Mouse (Mus musculus): ENCODE results near the gene Slc9a5. TPM values are rescaled to one million over a fixed set of nuclear protein-coding genes. Genes with fewer than 3 reads are reported as not detected.
A peak's percentile ranks its signal among the peaks of the same experiment; 100 is the strongest.

Slc9a5 gene
- polyA plus RNA-seq, 1 experiment, result 3.0 TPM

GRCm38 (mm10) chr8:105313622-105314402 is 34.8 kb upstream of the Slc9a5 start:
- H3K36me3 ChIP-seq (ENCODE audit: control insufficient read depth, insufficient read depth, low read length), result peaks cover 19% of the 10 kb centered on the region
- no peak overlapping the region for H3K4me3 ChIP-seq (ENCODE audit: extremely low read depth, insufficient read depth, insufficient read length)
- H3K4me1 ChIP-seq (ENCODE audit: control insufficient read depth, insufficient read depth, insufficient read length), result no peaks in the 10 kb centered on the region
- no peak overlapping the region for H3K27ac ChIP-seq (ENCODE audit: insufficient read depth, low read length)
- no peak for DNase-seq (ENCODE audit: low read depth in 1 of 2, low spot score in 2 of 2)
- TF ChIP-seq POLR2A (IDR thresholded peaks at IDR 0.05; ENCODE audit: low read depth, low read length) (no peak), CTCF (IDR thresholded peaks at IDR 0.05; ENCODE audit: extremely low read depth, insufficient read depth, insufficient read length, insufficient replicate concordance) (no peak)
- no peaks in the 10 kb centered on the region for H3K27me3 ChIP-seq (ENCODE audit: control insufficient read depth, insufficient read depth, low read length)
- 94% methylated on average over 9 of the region's 9 CpGs for WGBS

DNA sequence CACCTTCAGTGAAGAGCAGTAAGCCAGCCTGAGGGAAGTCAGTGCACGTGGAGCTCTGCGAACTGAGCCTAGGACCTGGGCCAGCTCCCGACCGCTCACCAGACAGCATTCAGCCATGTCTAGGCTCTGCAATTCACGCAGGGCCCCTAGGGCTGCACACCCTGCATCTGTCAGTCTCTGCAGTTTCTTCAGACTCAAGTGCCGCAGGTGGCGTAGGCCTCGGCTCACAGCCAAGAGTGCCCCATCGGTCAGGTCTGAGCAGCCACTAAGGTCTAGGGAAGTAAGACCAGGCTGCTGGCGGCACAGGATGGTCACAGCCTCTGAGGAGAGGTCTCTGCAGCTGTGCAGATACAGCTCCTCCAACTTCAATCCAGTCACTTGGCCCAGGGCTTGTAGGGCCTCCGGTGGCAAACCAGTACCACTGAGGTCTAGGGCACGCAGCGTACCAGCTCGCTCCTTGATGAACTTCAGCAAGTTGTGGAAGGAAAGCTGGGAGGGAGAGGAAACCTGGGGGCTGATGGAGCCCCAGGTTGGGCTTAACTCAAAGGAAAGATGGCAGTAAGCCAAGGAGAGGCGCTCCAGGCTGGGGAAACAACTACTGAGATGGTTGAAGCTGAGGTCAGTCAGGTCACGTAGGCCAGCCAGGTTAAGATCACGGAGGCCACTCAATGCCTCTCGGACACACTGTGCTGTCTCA is 33.4 kb upstream of the Slc9a5 start:
- no peak overlapping the region for H3K4me3 ChIP-seq (ENCODE audit: extremely low read depth, insufficient read depth, insufficient read length)
- DNase-seq (ENCODE audit: low read depth in 1 of 2, low spot score in 2 of 2), result no peak
- no peak overlapping the region for H3K27ac ChIP-seq (ENCODE audit: insufficient read depth, low read length)
- no peaks in the 10 kb centered on the region for H3K27me3 ChIP-seq (ENCODE audit: control insufficient read depth, insufficient read depth, low read length)
- 94% methylated on average over 18 of the region's 18 CpGs for WGBS
- no peaks in the 10 kb centered on the region for H3K4me1 ChIP-seq (ENCODE audit: control insufficient read depth, insufficient read depth, insufficient read length)
- H3K36me3 ChIP-seq (ENCODE audit: control insufficient read depth, insufficient read depth, low read length), result peaks cover 19% of the 10 kb centered on the region
- TF ChIP-seq CTCF (IDR thresholded peaks at IDR 0.05; ENCODE audit: extremely low read depth, insufficient read depth, insufficient read length, insufficient replicate concordance) (no peak), POLR2A (IDR thresholded peaks at IDR 0.05; ENCODE audit: low read depth, low read length) (no peak)

- no peak for TF ChIP-seq POLR2A (IDR thresholded peaks at IDR 0.05; ENCODE audit: low read depth, low read length)
- TF ChIP-seq CTCF (IDR thresholded peaks at IDR 0.05; ENCODE audit: extremely low read depth, insufficient read depth, insufficient read length, insufficient replicate concordance), result no peak
- H3K36me3 ChIP-seq (ENCODE audit: control insufficient read depth, insufficient read depth, low read length), result peaks cover 15% of the 10 kb centered on the region
- no peak overlapping the region for H3K27ac ChIP-seq (ENCODE audit: insufficient read depth, low read length)
- H3K4me3 ChIP-seq (ENCODE audit: extremely low read depth, insufficient read depth, insufficient read length), result no peak overlapping the region
- 91% methylated on average over 4 of the region's 4 CpGs for WGBS
- H3K4me1 ChIP-seq (ENCODE audit: control insufficient read depth, insufficient read depth, insufficient read length), result no peaks in the 10 kb centered on the region
- no peaks in the 10 kb centered on the region for H3K27me3 ChIP-seq (ENCODE audit: control insufficient read depth, insufficient read depth, low read length)
- DNase-seq (ENCODE audit: low read depth in 1 of 2, low spot score in 2 of 2), result no peak
Observed at GRCm38 (mm10) chr8:105317941-105318340, 30.7 kb upstream of the Slc9a5 start.

GRCm38 (mm10) chr8:105318662-105319190 is 29.9 kb upstream of the Slc9a5 start:
- H3K4me1 ChIP-seq (ENCODE audit: control insufficient read depth, insufficient read depth, insufficient read length), result no peaks in the 10 kb centered on the region
- no peaks in the 10 kb centered on the region for H3K27me3 ChIP-seq (ENCODE audit: control insufficient read depth, insufficient read depth, low read length)
- H3K4me3 ChIP-seq (ENCODE audit: extremely low read depth, insufficient read depth, insufficient read length), result no peak overlapping the region
- H3K36me3 ChIP-seq (ENCODE audit: control insufficient read depth, insufficient read depth, low read length), result peaks cover 11% of the 10 kb centered on the region
- WGBS, result 93% methylated on average over 11 of the region's 11 CpGs
- TF ChIP-seq POLR2A (IDR thresholded peaks at IDR 0.05; ENCODE audit: low read depth, low read length) (no peak), CTCF (IDR thresholded peaks at IDR 0.05; ENCODE audit: extremely low read depth, insufficient read depth, insufficient read length, insufficient replicate concordance) (no peak)
- no peak overlapping the region for H3K27ac ChIP-seq (ENCODE audit: insufficient read depth, low read length)
- no peak for DNase-seq (ENCODE audit: low read depth in 1 of 2, low spot score in 2 of 2)

DNA sequence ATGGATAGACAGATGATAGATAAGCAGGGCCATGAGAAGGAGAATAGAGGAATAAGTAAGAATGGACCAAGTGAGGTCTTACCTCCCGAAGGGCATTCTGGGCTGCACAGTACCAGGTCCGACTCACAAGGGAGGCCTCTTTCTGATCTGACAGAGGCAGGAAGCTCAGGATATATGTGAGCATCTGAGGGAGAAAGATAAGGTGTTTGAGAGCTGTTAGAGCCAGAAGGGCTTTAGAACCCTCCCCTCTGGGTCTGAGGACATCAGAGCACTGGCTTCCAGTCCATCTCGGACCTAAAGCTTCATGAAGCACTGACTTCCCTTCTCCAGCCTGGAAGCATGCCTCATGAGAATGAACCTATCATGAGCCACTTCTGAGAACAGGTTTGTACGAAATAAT is 25.5 kb upstream of the Slc9a5 start:
- TF ChIP-seq POLR2A (IDR thresholded peaks at IDR 0.05; ENCODE audit: low read depth, low read length) (no peak), CTCF (IDR thresholded peaks at IDR 0.05; ENCODE audit: extremely low read depth, insufficient read depth, insufficient read length, insufficient replicate concordance) (no peak)
- DNase-seq (ENCODE audit: low read depth in 1 of 2, low spot score in 2 of 2), result no peak
- peaks cover 2% of the 10 kb centered on the region for H3K36me3 ChIP-seq (ENCODE audit: control insufficient read depth, insufficient read depth, low read length)
- no peaks in the 10 kb centered on the region for H3K27me3 ChIP-seq (ENCODE audit: control insufficient read depth, insufficient read depth, low read length)
- H3K4me3 ChIP-seq (ENCODE audit: extremely low read depth, insufficient read depth, insufficient read length), result no peak overlapping the region
- peaks cover 9% of the 10 kb centered on the region; the same call in 1 of the 2 replicates for H3K4me1 ChIP-seq (ENCODE audit: control insufficient read depth, insufficient read depth, insufficient read length)
- H3K27ac ChIP-seq (ENCODE audit: insufficient read depth, low read length), result no peak overlapping the region
- WGBS, result 83% methylated on average over 4 of the region's 4 CpGs

DNA sequence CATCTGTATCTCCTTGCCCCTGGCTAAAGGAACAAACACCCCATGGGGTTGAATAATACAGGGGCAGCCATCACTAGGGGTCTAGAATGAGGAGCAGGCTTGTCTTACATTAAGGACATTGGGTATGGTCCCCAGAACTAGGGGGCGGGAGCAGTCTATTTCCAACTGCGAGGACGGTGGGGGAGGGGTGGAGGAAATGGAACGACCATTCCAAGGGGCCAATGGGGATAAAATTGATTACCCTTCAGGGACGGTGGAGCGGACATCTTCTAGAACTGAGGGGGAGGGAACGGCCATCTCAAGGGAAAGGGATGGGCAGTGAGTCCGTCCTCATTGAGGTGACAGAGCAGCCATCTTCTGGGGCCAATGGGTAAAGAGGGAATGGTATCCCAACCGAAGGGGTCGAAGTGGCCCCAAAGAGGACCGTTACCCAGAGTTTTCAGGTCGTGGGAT is 23.0 kb upstream of the Slc9a5 start:
- H3K4me1 ChIP-seq (ENCODE audit: control insufficient read depth, insufficient read depth, insufficient read length), result peaks cover 9% of the 10 kb centered on the region; the same call in 1 of the 2 replicates

More for the DNA sequence above, 23.0 kb upstream of the Slc9a5 start:
- WGBS, result under 1% methylated on average over 12 of the region's 12 CpGs
- H3K4me3 ChIP-seq (ENCODE audit: extremely low read depth, insufficient read depth, insufficient read length), result peak overlapping the region; percentile 66
- H3K27ac ChIP-seq (ENCODE audit: insufficient read depth, low read length), result peak overlapping the region; percentile 42
- TF ChIP-seq CTCF (IDR thresholded peaks at IDR 0.05; ENCODE audit: extremely low read depth, insufficient read depth, insufficient read length, insufficient replicate concordance) (no peak), POLR2A (IDR thresholded peaks at IDR 0.05; ENCODE audit: low read depth, low read length) (no peak)
- no peaks in the 10 kb centered on the region for H3K27me3 ChIP-seq (ENCODE audit: control insufficient read depth, insufficient read depth, low read length)
- DNase-seq (ENCODE audit: low read depth in 1 of 2, low spot score in 2 of 2), result no peak
- H3K36me3 ChIP-seq (ENCODE audit: control insufficient read depth, insufficient read depth, low read length), result peaks cover 22% of the 10 kb centered on the region

All from spleen, adult 2 months (tissue).